Mouse (Mus musculus) MEL (cell line): ENCODE data around the gene Kif6. TPM values are rescaled to one million over a fixed set of nuclear protein-coding genes. Genes with fewer than 3 reads are reported as not detected.

Source experiments
- DNase-seq: peaks from one replicate; pipeline ENCODE4 v3.0.0; 2011; ENCODE audit warnings: low read depth, low spot score
- H3K27ac ChIP-seq: 2 replicates; pipeline ENCODE4 v1.5.1; 2012; ENCODE audit warnings: low read depth, mild to moderate bottlenecking, control low read depth, low read length, moderate library complexity; ENCODE audit not compliant: control insufficient read depth
- H3K27me3 ChIP-seq, 2 experiments: fragments of 150-350 bp in 1 of 2; sonication (generic) in 1 of 2; 2 replicates each; pipeline ENCODE4 v1.6.1; 2012; ENCODE audit warnings: low read length in 2 of 2, mild to moderate bottlenecking in 2 of 2, improper control_type of control experiment in 1 of 2, moderate library complexity in 1 of 2; ENCODE audit not compliant: insufficient read depth in 2 of 2, control insufficient read depth in 1 of 2
- H3K36me3 ChIP-seq, 2 experiments: 2 replicates each; pipeline ENCODE4 v1.6.1; 2012 to 2014; ENCODE audit warnings: low read length in 2 of 2, improper control_type of control experiment in 1 of 2, inconsistent platforms in 1 of 2, mild to moderate bottlenecking in 1 of 2; ENCODE audit not compliant: insufficient read depth in 2 of 2, control insufficient read depth in 1 of 2
- H3K4me1 ChIP-seq, 2 experiments: fragments of 150-350 bp in 1 of 2; sonication (generic) in 1 of 2; 2 replicates each; pipeline ENCODE4 v1.6.1; 2012; ENCODE audit warnings: low read length in 2 of 2, improper control_type of control experiment in 1 of 2, mild to moderate bottlenecking in 1 of 2; ENCODE audit not compliant: insufficient read depth in 2 of 2, control insufficient read depth in 1 of 2
- H3K4me3 ChIP-seq, 2 experiments: fragments of 150-350 bp in 1 of 2; sonication (generic) in 1 of 2; 2 replicates each; pipeline ENCODE4 v1.5.1; 2012; ENCODE audit warnings: low read depth in 2 of 2, low read length in 2 of 2, mild to moderate bottlenecking in 2 of 2, moderate library complexity in 2 of 2, control low read depth in 1 of 2, improper control_type of control experiment in 1 of 2; ENCODE audit not compliant: control insufficient read depth in 1 of 2, insufficient read depth in 1 of 2
- H3K79me2 ChIP-seq: 2 replicates; pipeline ENCODE4 v1.6.1; 2012; ENCODE audit warnings: mild to moderate bottlenecking, low read length, moderate library complexity; ENCODE audit not compliant: control insufficient read depth, poor library complexity, insufficient read depth
- H3K9ac ChIP-seq: 2 replicates; pipeline ENCODE4 v1.6.1; 2012; ENCODE audit warnings: low read depth, mild to moderate bottlenecking, control low read depth, low read length, moderate library complexity; ENCODE audit not compliant: control insufficient read depth, poor library complexity, severe bottlenecking
- H3K9me3 ChIP-seq: fragments of 150-350 bp; sonication (generic); replicated peaks from 2 replicates; pipeline ENCODE4 v1.6.1; 2012; ENCODE audit warnings: mild to moderate bottlenecking, low read length, improper control_type of control experiment, moderate library complexity; ENCODE audit not compliant: insufficient read depth
- BHLHE40 ChIP-seq: IDR thresholded peaks from 2 replicates; pipeline ENCODE4 v1.6.1; 2012; ENCODE audit warnings: low read depth, mild to moderate bottlenecking, inconsistent platforms, low read length, improper control_type of control experiment, borderline replicate concordance
- CHD1 ChIP-seq: IDR thresholded peaks from 2 replicates; pipeline ENCODE4 v1.6.1; 2012; ENCODE audit warnings: low read depth, mild to moderate bottlenecking, inconsistent platforms, low read length, improper control_type of control experiment
- E2F4 ChIP-seq: IDR thresholded peaks from 2 replicates; pipeline ENCODE4 v1.6.1; 2011; ENCODE audit warnings: low read depth, low read length, improper control_type of control experiment, borderline replicate concordance
- ELF1 ChIP-seq: IDR thresholded peaks from 2 replicates; pipeline ENCODE4 v1.6.1; 2014; ENCODE audit warnings: low read depth, mild to moderate bottlenecking, inconsistent platforms, low read length, improper control_type of control experiment, moderate library complexity
- EP300 ChIP-seq, 2 experiments: IDR thresholded peaks; 2 replicates each; pipeline ENCODE4 v1.6.1; 2011; ENCODE audit warnings: improper control_type of control experiment in 2 of 2, low read length in 2 of 2, low read depth in 1 of 2, mild to moderate bottlenecking in 1 of 2
- JUND ChIP-seq: IDR thresholded peaks from 2 replicates; pipeline ENCODE4 v1.6.1; 2011; ENCODE audit warnings: low read depth, mild to moderate bottlenecking, improper control_type of control experiment, low read length
- KAT2A ChIP-seq: conservative IDR thresholded peaks from 2 replicates; pipeline ENCODE4 v1.6.1; 2012; ENCODE audit warnings: low read depth, low read length, improper control_type of control experiment, inconsistent platforms
- MAFK ChIP-seq: IDR thresholded peaks from 2 replicates; pipeline ENCODE4 v1.6.1; 2011; ENCODE audit warnings: low read depth, mild to moderate bottlenecking, low read length, improper control_type of control experiment, borderline replicate concordance
- MAX ChIP-seq: IDR thresholded peaks from 2 replicates; pipeline ENCODE4 v1.6.1; 2011; ENCODE audit warnings: low read length, improper control_type of control experiment
- MAZ ChIP-seq: IDR thresholded peaks from 2 replicates; pipeline ENCODE4 v1.6.1; 2012; ENCODE audit warnings: low read depth, mild to moderate bottlenecking, inconsistent platforms, low read length, improper control_type of control experiment
- MEF2A ChIP-seq: IDR thresholded peaks from 2 replicates; pipeline ENCODE4 v1.6.1; 2014; ENCODE audit warnings: low read depth, mild to moderate bottlenecking, inconsistent platforms, low read length, improper control_type of control experiment; ENCODE audit not compliant: poor library complexity, insufficient replicate concordance, severe bottlenecking; ENCODE audit errors: extremely low read depth
- MYB ChIP-seq: IDR thresholded peaks from 2 replicates; pipeline ENCODE4 v1.6.1; 2011; ENCODE audit warnings: mild to moderate bottlenecking, low read depth, low read length, improper control_type of control experiment
- NELFE ChIP-seq: IDR thresholded peaks from 2 replicates; pipeline ENCODE4 v1.6.1; 2011; ENCODE audit warnings: low read depth, low read length, improper control_type of control experiment
- POLR2A ChIP-seq, 2 experiments: IDR thresholded peaks; 2 replicates each; pipeline ENCODE4 v1.6.1; 2011 to 2012; ENCODE audit warnings: low read length in 2 of 2, mild to moderate bottlenecking in 2 of 2, control low read depth in 1 of 2, improper control_type of control experiment in 1 of 2, low read depth in 1 of 2, moderate library complexity in 1 of 2; ENCODE audit not compliant: control insufficient read depth in 1 of 2, insufficient read depth in 1 of 2, poor library complexity in 1 of 2
- POLR2AphosphoS5 ChIP-seq: IDR thresholded peaks from 2 replicates; pipeline ENCODE4 v1.6.1; 2012; ENCODE audit warnings: low read depth, borderline replicate concordance, mild to moderate bottlenecking, inconsistent platforms, low read length, moderate library complexity, mixed read lengths
- RAD21 ChIP-seq: IDR thresholded peaks from 2 replicates; pipeline ENCODE4 v1.6.1; 2011; ENCODE audit warnings: mild to moderate bottlenecking, low read depth, low read length, improper control_type of control experiment
- UBTF ChIP-seq: IDR thresholded peaks from 2 replicates; pipeline ENCODE4 v1.6.1; 2012; ENCODE audit warnings: low read depth, mild to moderate bottlenecking, inconsistent platforms, low read length, improper control_type of control experiment, moderate library complexity, borderline replicate concordance; ENCODE audit not compliant: insufficient read depth
- USF1 ChIP-seq: IDR thresholded peaks from 2 replicates; pipeline ENCODE4 v1.6.1; 2014; ENCODE audit warnings: low read depth, mild to moderate bottlenecking, inconsistent platforms, low read length, improper control_type of control experiment, moderate library complexity
- ZC3H11A ChIP-seq: IDR thresholded peaks from 2 replicates; pipeline ENCODE4 v1.6.1; 2012; ENCODE audit warnings: low read depth, mild to moderate bottlenecking, inconsistent platforms, low read length, improper control_type of control experiment
- ZKSCAN1 ChIP-seq: IDR thresholded peaks from 2 replicates; pipeline ENCODE4 v1.6.1; 2012; ENCODE audit warnings: low read depth, mild to moderate bottlenecking, inconsistent platforms, low read length, improper control_type of control experiment, moderate library complexity
- ZMIZ1 ChIP-seq: IDR thresholded peaks from 2 replicates; pipeline ENCODE4 v1.6.1; 2012; ENCODE audit warnings: low read depth, mild to moderate bottlenecking, inconsistent platforms, low read length, improper control_type of control experiment, moderate library complexity
- ZNF384 ChIP-seq: IDR thresholded peaks from 2 replicates; pipeline ENCODE4 v1.6.1; 2012; ENCODE audit warnings: low read depth, mild to moderate bottlenecking, inconsistent platforms, low read length, improper control_type of control experiment
- polyA plus RNA-seq, 2 experiments: library from polyadenylated mRNA; stranded (reverse) in 1 of 2; unstranded in 1 of 2; fragments of >175 nt in 1 of 2; fragments of >200 nt in 1 of 2; gene quantifications; 2 replicates each; pipeline versions ENCODE4 v1.2.1 to v1.2.4; 2012; ENCODE audit warnings: low replicate concordance in 2 of 2, low read depth in 1 of 2; ENCODE audit not compliant: insufficient read length in 2 of 2, insufficient read depth in 1 of 2, missing spikeins in 1 of 2
- total RNA-seq: library from RNA; depleted of rRNA; stranded (reverse); fragments of 300-350 nt; gene quantifications from 2 replicates; pipeline ENCODE4 v1.2.3, GENCODE M21; 2012

Kif6 gene
- total and polyA plus RNA-seq, 3 experiments, result not detected

GRCm38 (mm10) chr17:49779066-49779465, 164.1 kb downstream of the Kif6 start:
- Histone ChIP-seq H3K36me3 (no peaks in the 10 kb centered on the region), H3K27ac (no peak overlapping the region), H3K27me3 (no peaks in the 10 kb centered on the region), H3K4me3 (no peak overlapping the region), H3K4me1 (no peaks in the 10 kb centered on the region), H3K79me2 (no peaks in the 10 kb centered on the region), H3K9ac (no peak overlapping the region), H3K9me3 (no peaks in the 10 kb centered on the region)
- DNase-seq, result no peak
- TF ChIP-seq POLR2AphosphoS5 (no peak), KAT2A (no peak), MAZ (no peak), E2F4 (no peak), ELF1 (no peak), ZKSCAN1 (no peak), UBTF (no peak), JUND (no peak), BHLHE40 (no peak), ZC3H11A (no peak), USF1 (no peak), POLR2A (IDR thresholded peaks at IDR 0.05; ENCODE audit: control insufficient read depth in 1 of 2, insufficient read depth in 1 of 2, low read depth in 1 of 2, low read length in 2 of 2, poor library complexity in 1 of 2) (no peak), ZNF384 (no peak)

GRCm38 (mm10) chr17:49779576-49779975, 164.6 kb downstream of the Kif6 start:
- no peaks in the 10 kb centered on the region for H3K79me2 ChIP-seq
- TF ChIP-seq USF1, result no peak
- no peak for TF ChIP-seq ZMIZ1
- TF ChIP-seq KAT2A, result no peak
- no peak for TF ChIP-seq ELF1
- no peak for TF ChIP-seq BHLHE40
- no peak for TF ChIP-seq EP300 (IDR thresholded peaks at IDR 0.05; ENCODE audit: low read depth in 1 of 2, low read length in 2 of 2)
- TF ChIP-seq NELFE, result no peak
- no peak for TF ChIP-seq CHD1
- TF ChIP-seq MAX, result no peak
- TF ChIP-seq MYB, result no peak
- no peak for TF ChIP-seq JUND
- TF ChIP-seq MAFK, result no peak
- no peak for TF ChIP-seq RAD21
- no peak for TF ChIP-seq MEF2A
- no peaks in the 10 kb centered on the region for H3K9me3 ChIP-seq
- no peak overlapping the region for H3K9ac ChIP-seq
- DNase-seq, result no peak
- H3K4me1 ChIP-seq, result no peaks in the 10 kb centered on the region
- no peak overlapping the region for H3K27ac ChIP-seq
- no peaks in the 10 kb centered on the region for H3K27me3 ChIP-seq
- no peaks in the 10 kb centered on the region for H3K36me3 ChIP-seq
- no peak overlapping the region for H3K4me3 ChIP-seq
